ENCODE assay signal across 23 mouse cellular contexts in genomic region chr5:103481222-103481621, GRCm38 (mm10). TPM values are rescaled to one million over a fixed set of nuclear protein-coding genes. Genes with fewer than 3 reads are reported as not detected.
DNase-seq lines count a peak whose midpoint lies in the region; ATAC-seq and TF ChIP-seq lines count a peak whose summit lies in the region.
"Had no signal": no experiment of that assay in that cellular context is flagged by ENCODE, and none has a peak within 500 bp of the region (broad histone marks: within the 10 kb centered on the region; RNA-seq: fewer than 3 reads in every experiment).

No protein-coding gene starts in this region.

- 0 out of 2 replicates have a peak overlapping the region, but pooled peaks have one; percentile 23 for H3K27ac ChIP-seq in heart, embryonic 12.5 days (ENCODE audit: poor library complexity, severe bottlenecking)
- H3K27ac ChIP-seq in liver, embryonic 11.5 days (ENCODE audit: low read depth, low read length) = peak overlapping the region; percentile 65; the same call in 1 of the 2 replicates
- H3K27ac ChIP-seq in stomach, postnatal 0 days (replicated peaks) = no peak overlapping the region
- H3K27ac ChIP-seq: embryonic facial prominence, embryonic 13.5 days; hindbrain, embryonic 15.5 days; intestine, embryonic 15.5 days; kidney, embryonic 15.5 days; left cerebral cortex, adult 2 months; midbrain, embryonic 12.5 days; neural tube, embryonic 13.5 days had no signal

- H3K4me1 ChIP-seq in heart, embryonic 12.5 days (replicated peaks) = peaks cover 6% of the 10 kb centered on the region
- H3K4me1 ChIP-seq in liver, embryonic 11.5 days (replicated peaks; ENCODE audit: control insufficient read depth, insufficient read depth, low read length) = peaks cover 10% of the 10 kb centered on the region
- no peaks in the 10 kb centered on the region for H3K4me1 ChIP-seq in stomach, postnatal 0 days (replicated peaks; ENCODE audit: control insufficient read depth, insufficient read depth)
- H3K4me1 ChIP-seq: hindbrain, embryonic 15.5 days; intestine, embryonic 15.5 days; kidney, embryonic 15.5 days; midbrain, embryonic 12.5 days; neural tube, embryonic 13.5 days had no signal

- no peak overlapping the region for H3K4me2 ChIP-seq in heart, embryonic 12.5 days
- no peak overlapping the region for H3K4me2 ChIP-seq in liver, embryonic 11.5 days
- H3K4me2 ChIP-seq in stomach, postnatal 0 days (replicated peaks; ENCODE audit: low read depth) = no peak overlapping the region
- H3K4me2 ChIP-seq: embryonic facial prominence, embryonic 13.5 days; hindbrain, embryonic 15.5 days; intestine, embryonic 15.5 days; kidney, embryonic 15.5 days; midbrain, embryonic 12.5 days; neural tube, embryonic 13.5 days had no signal

- 45% methylated on average over 2 of the region's 2 CpGs for WGBS in heart, embryonic 12.5 days
- WGBS in liver, embryonic 11.5 days = 50% methylated on average over 2 of the region's 2 CpGs
- WGBS in stomach, postnatal 0 days = 81% methylated on average over 2 of the region's 2 CpGs

- no peak for TF ChIP-seq CTCF in stomach, postnatal 0 days (IDR thresholded peaks at IDR 0.05; ENCODE audit: low read depth)

- H3K9me3 ChIP-seq in heart, embryonic 12.5 days (replicated peaks) = no peaks in the 10 kb centered on the region
- no peaks in the 10 kb centered on the region for H3K9me3 ChIP-seq in liver, embryonic 11.5 days (ENCODE audit: control insufficient read depth, low read length)
- H3K9me3 ChIP-seq in stomach, postnatal 0 days (ENCODE audit: control insufficient read depth, low read length) = no peaks in the 10 kb centered on the region
- H3K9me3 ChIP-seq: embryonic facial prominence, embryonic 13.5 days; hindbrain, embryonic 15.5 days; intestine, embryonic 15.5 days; kidney, embryonic 15.5 days; midbrain, embryonic 12.5 days; neural tube, embryonic 13.5 days had no signal

- no peak for DNase-seq in heart, postnatal 14 days
- peak; percentile 78 for DNase-seq in MEL-GATA-1-ER (ENCODE audit: extremely low read depth, low read depth)
- DNase-seq in liver, embryonic 11.5 days (ENCODE audit: low spot score) = no peak
- DNase-seq in stomach, postnatal 0 days (ENCODE audit: low spot score) = no peak
- no peak for DNase-seq in kidney, adult 18-20 months
- DNase-seq: cerebellum, adult 2 months; gastrocnemius, postnatal 36 days; heart, postnatal 36 days; kidney, postnatal 4 days; layer of hippocampus, adult 9-11 months; lung, adult 2 months; thymus, postnatal 36 days had no signal

- intact Hi-C loops in heart, postnatal 14 days (cut with DNase I) = no loop called here

- no peak overlapping the region for H3K9ac ChIP-seq in heart, embryonic 12.5 days
- no peak overlapping the region for H3K9ac ChIP-seq in liver, embryonic 11.5 days (ENCODE audit: low read depth, low read length)
- no peak overlapping the region for H3K9ac ChIP-seq in stomach, postnatal 0 days (ENCODE audit: low read length)
- H3K9ac ChIP-seq: embryonic facial prominence, embryonic 13.5 days; hindbrain, embryonic 15.5 days; intestine, embryonic 15.5 days; kidney, embryonic 15.5 days; midbrain, embryonic 12.5 days; neural tube, embryonic 13.5 days had no signal

- H3K27me3 ChIP-seq in heart, embryonic 12.5 days (replicated peaks) = no peaks in the 10 kb centered on the region
- H3K27me3 ChIP-seq in liver, embryonic 11.5 days (replicated peaks; ENCODE audit: control insufficient read depth, insufficient read depth, low read length) = no peaks in the 10 kb centered on the region
- no peaks in the 10 kb centered on the region for H3K27me3 ChIP-seq in stomach, postnatal 0 days (ENCODE audit: control insufficient read depth, insufficient read depth, low read length)
- H3K27me3 ChIP-seq: CH12.LX; embryonic facial prominence, embryonic 13.5 days; hindbrain, embryonic 15.5 days; intestine, embryonic 15.5 days; kidney, embryonic 15.5 days; midbrain, embryonic 12.5 days; neural tube, embryonic 13.5 days had no signal

- no peak overlapping the region for H3K4me3 ChIP-seq in heart, embryonic 12.5 days
- H3K4me3 ChIP-seq in liver, embryonic 11.5 days (ENCODE audit: low read depth, low read length) = no peak overlapping the region
- no peak overlapping the region for H3K4me3 ChIP-seq in stomach, postnatal 0 days (ENCODE audit: low read depth, low read length)
- H3K4me3 ChIP-seq: embryonic facial prominence, embryonic 13.5 days; hindbrain, embryonic 15.5 days; intestine, embryonic 15.5 days; kidney, embryonic 15.5 days; left cerebral cortex, adult 2 months; midbrain, embryonic 12.5 days; neural tube, embryonic 13.5 days had no signal

- no peak for ATAC-seq in heart, embryonic 12.5 days (ENCODE audit: insufficient number of reproducible peaks, low FRiP score)
- ATAC-seq in liver, embryonic 11.5 days (replicated peaks; ENCODE audit: low FRiP score) = peak; percentile 83
- peak; percentile 93 for ATAC-seq in megakaryocyte progenitor cell, adult 5-6 weeks (replicated peaks; ENCODE audit: poor library complexity)
- no peak for ATAC-seq in stomach, postnatal 0 days (ENCODE audit: low FRiP score, low TSS enrichment)
- ATAC-seq: forebrain, embryonic 16.5 days; intestine, embryonic 15.5 days had no signal

- H3K36me3 ChIP-seq in heart, embryonic 12.5 days = peaks cover 7% of the 10 kb centered on the region; the same call in 1 of the 2 replicates
- no peaks in the 10 kb centered on the region for H3K36me3 ChIP-seq in liver, embryonic 11.5 days (ENCODE audit: control insufficient read depth, insufficient read depth, low read length)
- H3K36me3 ChIP-seq in stomach, postnatal 0 days (ENCODE audit: control insufficient read depth, insufficient read depth, low read length) = 0 out of 2 replicates have a peak, but pooled peaks cover 3% of the 10 kb centered on the region
- H3K36me3 ChIP-seq: hindbrain, embryonic 15.5 days; intestine, embryonic 15.5 days; neural tube, embryonic 13.5 days had no signal

- TF ChIP-seq EP300 in stomach, postnatal 0 days (optimal IDR thresholded peaks at IDR 0.05) = no peak

RNA-seq across cellular contexts. Expression of gene Ptpn13, which starts 56.2 kb away (rescaled TPM):
- 15.1 and 16.8 TPM in 2 replicates for polyA plus RNA-seq in heart, embryonic 12.5 days (2016; fragmentation: Nextera tagmentation; extraction: Ambion mirVana)
- 10 to 100 TPM in 1 of 2 experiments, 1 to 10 TPM in 1; 8.5 to 10.7 TPM for total RNA-seq in heart, postnatal 14 days (2021)
- 9.5 and 9.7 TPM in 2 replicates for polyA plus RNA-seq in liver, embryonic 11.5 days (2014; fragmentation: Nextera tagmentation; extraction: Ambion mirVana)
- 0.30 and 0.37 TPM in 2 replicates for total RNA-seq in megakaryocyte progenitor cell, adult 5-6 weeks (2015)
- 0.58 and 1.5 TPM in 2 replicates for total RNA-seq in megakaryocyte progenitor cell, adult 5-6 weeks (2017)
- polyA plus RNA-seq in stomach, postnatal 0 days (2015; fragmentation: Nextera tagmentation; extraction: Ambion mirVana) = 7.6 and 7.8 TPM in 2 replicates

Comparison
In these comparisons a context has a peak if more than half of its experiments do, and no peak if none do; other contexts are left out.
1. ATAC-seq: peak in liver, embryonic 11.5 days (single experiment) and megakaryocyte progenitor cell, adult 5-6 weeks (single experiment); none in heart, embryonic 12.5 days (single experiment) and stomach, postnatal 0 days (single experiment).